Mouse (Mus musculus) liver, embryonic 13.5 days (tissue): ENCODE data around the gene Treml2. TPM values are rescaled to one million over a fixed set of nuclear protein-coding genes. Genes with fewer than 3 reads are reported as not detected.

Experiments
- ATAC-seq: fragments of 200-750 bp; cut with Nextera tagmentation; 2 replicates; pipeline ENCODE4 v1.8.0; 2017; ENCODE audit warnings: low read depth, mild to moderate bottlenecking, moderate number of reproducible peaks, moderate library complexity
- DNase-seq: peaks from one replicate; pipeline ENCODE4 v3.0.0; 2022
- H3K27ac ChIP-seq: fragments of 300-500 bp; sonication (generic); 2 replicates; pipeline ENCODE4 v1.5.1; 2015; ENCODE audit warnings: moderate library complexity, mild to moderate bottlenecking, inconsistent platforms
- H3K27me3 ChIP-seq: fragments of 300-500 bp; sonication (generic); 2 replicates; pipeline ENCODE4 v1.6.1; 2015; ENCODE audit warnings: mild to moderate bottlenecking, inconsistent platforms
- H3K36me3 ChIP-seq: fragments of 300-500 bp; sonication (generic); 2 replicates; pipeline ENCODE4 v1.6.1; 2015; ENCODE audit warnings: mild to moderate bottlenecking, inconsistent platforms
- H3K4me1 ChIP-seq: fragments of 300-500 bp; sonication (generic); replicated peaks from 2 replicates; pipeline ENCODE4 v1.6.1; 2015; ENCODE audit warnings: inconsistent platforms
- H3K4me2 ChIP-seq: fragments of 300-500 bp; sonication (generic); 2 replicates; pipeline ENCODE4 v1.6.1; 2015; ENCODE audit warnings: inconsistent platforms, mild to moderate bottlenecking, moderate library complexity
- H3K4me3 ChIP-seq: fragments of 300-500 bp; sonication (generic); replicated peaks from 2 replicates; pipeline ENCODE4 v1.5.1; 2015; ENCODE audit warnings: mild to moderate bottlenecking, inconsistent platforms
- H3K9ac ChIP-seq: fragments of 300-500 bp; sonication (generic); 2 replicates; pipeline ENCODE4 v1.6.1; 2015; ENCODE audit warnings: mild to moderate bottlenecking, inconsistent platforms
- H3K9me3 ChIP-seq: fragments of 300-500 bp; sonication (generic); replicated peaks from 2 replicates; pipeline ENCODE4 v1.6.1; 2016; ENCODE audit warnings: inconsistent platforms
- WGBS: fragments of 180-500 bp; shearing (Covaris S2); methylation state at CpG from one replicate; pipeline ENCODE4 v1.1.7; 2015; ENCODE audit not compliant: insufficient replicate concordance; 5-methylcytosine and 5-hydroxymethylcytosine counted together
- polyA plus RNA-seq: library from polyadenylated mRNA; unstranded; fragments of >200 nt; fragmentation: Nextera tagmentation; extraction: Ambion mirVana; gene quantifications from 2 replicates; pipeline ENCODE4 v1.2.1, GENCODE M21; 2015

The Treml2 gene
- polyA plus RNA-seq, 1 experiment from 2014 or later = 4.4 TPM

- Histone ChIP-seq H3K4me2 (no peak overlapping the region), H3K4me1 (peaks cover 40% of the 10 kb centered on the region), H3K4me3 (no peak overlapping the region), H3K27ac (no peak overlapping the region; the same call in 1 of the 2 replicates), H3K9me3 (no peaks in the 10 kb centered on the region), H3K9ac (no peak overlapping the region), H3K36me3 (no peaks in the 10 kb centered on the region), H3K27me3 (no peaks in the 10 kb centered on the region)
- no peak for DNase-seq
- ATAC-seq = no peak
- WGBS = 78% methylated on average over 6 of the region's 6 CpGs
These were observed 25.8 kb downstream of the Treml2 start for GRCm38 (mm10) chr17:48325093-48325492.

GRCm38 (mm10) chr17:48325638-48326037 lies 26.3 kb downstream of the Treml2 start:
- no peak for ATAC-seq
- no peak overlapping the region for H3K4me2 ChIP-seq

GRCm38 (mm10) chr17:48326656-48327055 lies 27.4 kb downstream of the Treml2 start:
- no peaks in the 10 kb centered on the region for H3K27me3 ChIP-seq
- no peak for ATAC-seq
- no peaks in the 10 kb centered on the region for H3K9me3 ChIP-seq
- no peak overlapping the region for H3K27ac ChIP-seq
- 74% methylated on average over 4 of the region's 4 CpGs for WGBS
- no peak for DNase-seq
- no peaks in the 10 kb centered on the region for H3K36me3 ChIP-seq
- peaks cover 28% of the 10 kb centered on the region for H3K4me1 ChIP-seq
- no peak overlapping the region for H3K4me3 ChIP-seq
- H3K4me2 ChIP-seq = no peak overlapping the region
- H3K9ac ChIP-seq = no peak overlapping the region

More at GRCm38 (mm10) chr17:48325638-48326037, 26.3 kb downstream of the Treml2 start:
- H3K9me3 ChIP-seq = no peaks in the 10 kb centered on the region
- H3K4me3 ChIP-seq = no peak overlapping the region
- H3K4me1 ChIP-seq = peaks cover 37% of the 10 kb centered on the region
- no peaks in the 10 kb centered on the region for H3K27me3 ChIP-seq
- H3K9ac ChIP-seq = no peak overlapping the region
- no peaks in the 10 kb centered on the region for H3K36me3 ChIP-seq
- 67% methylated on average over 11 of the region's 11 CpGs for WGBS
- no peak overlapping the region for H3K27ac ChIP-seq
- no peak for DNase-seq

DNA sequence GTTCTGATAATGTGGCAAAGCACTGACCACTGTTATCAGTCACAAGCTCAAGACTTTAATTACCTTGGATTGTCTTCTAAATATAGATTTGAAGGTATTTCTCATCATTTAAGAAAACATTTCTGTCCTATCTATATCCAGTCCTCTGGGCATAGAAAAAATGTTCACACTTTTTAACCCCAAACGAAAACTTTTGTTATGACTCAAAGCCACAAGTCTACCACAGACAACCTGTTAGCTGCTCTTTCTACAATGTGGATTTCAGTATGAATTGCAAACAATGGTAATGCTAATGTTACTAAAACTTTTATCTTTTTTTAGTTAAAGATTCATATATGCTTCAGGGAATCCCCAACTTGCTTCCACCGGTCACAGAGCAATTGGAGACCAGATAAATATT lies 33.2 kb downstream of the Treml2 start:
- no peak overlapping the region for H3K9ac ChIP-seq
- H3K27ac ChIP-seq = no peak overlapping the region
- H3K9me3 ChIP-seq = no peaks in the 10 kb centered on the region
- 71% methylated on average over 2 of the region's 2 CpGs for whole genome bisulfite sequencing
- H3K36me3 ChIP-seq = no peaks in the 10 kb centered on the region
- DNase-seq (no peak), ATAC-seq (no peak)
- no peak overlapping the region for H3K4me2 ChIP-seq
- no peaks in the 10 kb centered on the region for H3K27me3 ChIP-seq
- no peaks in the 10 kb centered on the region for H3K4me1 ChIP-seq
- H3K4me3 ChIP-seq = no peak overlapping the region

DNA sequence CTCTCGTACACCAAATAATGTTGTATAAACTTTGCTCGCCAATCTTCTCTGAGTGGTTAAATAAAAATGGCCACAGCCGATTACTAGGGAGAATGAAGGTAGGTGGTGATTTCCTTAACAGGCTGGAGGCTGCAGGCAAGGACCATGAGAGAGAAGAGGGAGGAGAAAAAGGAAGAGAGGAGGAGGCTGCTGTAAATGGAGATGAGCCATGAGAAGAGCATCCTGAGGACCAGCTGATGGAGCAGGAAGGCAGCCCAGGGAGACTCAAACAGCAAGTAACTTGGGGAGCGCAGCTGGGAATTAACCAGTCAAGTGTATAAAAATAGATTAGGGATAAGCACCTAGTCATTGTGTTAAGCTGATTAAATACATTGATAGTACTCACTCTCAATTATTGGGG lies 34.9 kb downstream of the Treml2 start:
- WGBS = 77% methylated on average over 4 of the region's 4 CpGs
- H3K27me3 ChIP-seq = no peaks in the 10 kb centered on the region
- no peak overlapping the region for H3K4me3 ChIP-seq
- H3K36me3 ChIP-seq = no peaks in the 10 kb centered on the region
- no peak overlapping the region for H3K27ac ChIP-seq
- H3K9me3 ChIP-seq = no peaks in the 10 kb centered on the region
- no peak overlapping the region for H3K9ac ChIP-seq
- H3K4me2 ChIP-seq = no peak overlapping the region
- DNase-seq (no peak), ATAC-seq (no peak)
- H3K4me1 ChIP-seq = no peaks in the 10 kb centered on the region

- no peak overlapping the region for H3K4me3 ChIP-seq
- no peak overlapping the region for H3K27ac ChIP-seq
- WGBS = 0% methylated on average over 6 of the region's 6 CpGs
- no peak overlapping the region for H3K9ac ChIP-seq
- ATAC-seq (peak; percentile 78), DNase-seq (peak; percentile 73)
- H3K4me2 ChIP-seq = no peak overlapping the region
- H3K27me3 ChIP-seq = no peaks in the 10 kb centered on the region
- H3K36me3 ChIP-seq = no peaks in the 10 kb centered on the region
- H3K9me3 ChIP-seq = no peaks in the 10 kb centered on the region
- peaks cover 10% of the 10 kb centered on the region for H3K4me1 ChIP-seq
These were observed 37.6 kb downstream of the Treml2 start for GRCm38 (mm10) chr17:48336857-48337256.

DNA sequence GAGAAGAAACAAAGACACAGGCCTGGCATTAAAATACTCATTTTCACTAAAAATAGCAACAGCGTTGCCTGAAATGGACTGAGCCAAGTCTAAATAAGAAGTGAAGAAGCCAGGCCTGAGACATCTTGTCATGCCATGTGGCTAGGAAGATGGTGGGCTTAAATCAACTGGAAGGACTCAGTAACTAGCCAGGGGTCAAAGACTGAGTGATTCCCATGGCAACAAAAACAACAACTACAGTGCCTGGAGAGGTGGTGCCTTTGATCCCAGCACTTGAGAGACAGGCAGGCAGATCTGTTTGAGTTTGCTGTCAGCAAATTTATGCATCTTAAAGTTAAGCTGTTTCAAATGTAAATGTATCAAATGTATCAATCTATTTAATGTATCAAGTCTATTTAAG lies 41.0 kb downstream of the Treml2 start:
- H3K4me2 ChIP-seq = no peak overlapping the region
- H3K36me3 ChIP-seq = no peaks in the 10 kb centered on the region
- H3K4me3 ChIP-seq = no peak overlapping the region
- H3K27me3 ChIP-seq = no peaks in the 10 kb centered on the region
- no peaks in the 10 kb centered on the region for H3K9me3 ChIP-seq
- 81% methylated on average over 1 of the region's 1 CpGs for WGBS
- H3K27ac ChIP-seq = no peak overlapping the region
- ATAC-seq = no peak
- H3K9ac ChIP-seq = no peak overlapping the region
- DNase-seq = no peak
- H3K4me1 ChIP-seq = peaks cover 16% of the 10 kb centered on the region

DNA sequence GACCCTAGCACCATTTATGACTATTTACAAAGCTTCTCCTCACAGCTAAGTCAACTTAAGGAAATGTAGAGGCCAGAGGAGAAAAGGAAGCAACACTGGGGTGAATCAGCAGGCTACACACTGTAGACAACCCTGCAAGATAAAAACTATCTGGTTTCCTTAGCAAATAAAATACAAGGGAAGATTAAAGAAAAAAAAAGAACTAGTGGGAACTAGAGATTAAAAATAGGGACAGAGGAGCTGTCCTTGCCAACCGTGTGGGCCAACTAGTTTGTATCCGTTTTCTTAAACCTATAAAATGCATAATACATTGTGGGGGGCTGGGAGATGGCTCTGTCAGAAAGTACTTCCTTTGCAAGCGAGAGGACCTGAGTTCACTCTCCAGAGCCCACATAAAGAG lies 42.6 kb downstream of the Treml2 start:
- DNase-seq = no peak
- no peaks in the 10 kb centered on the region for H3K27me3 ChIP-seq
- peak; percentile 68 for ATAC-seq
- H3K9me3 ChIP-seq = no peaks in the 10 kb centered on the region
- H3K9ac ChIP-seq = no peak overlapping the region
- peak overlapping the region; percentile 26; the same call in 1 of the 2 replicates for H3K27ac ChIP-seq
- H3K4me1 ChIP-seq = peaks cover 16% of the 10 kb centered on the region
- no peaks in the 10 kb centered on the region for H3K36me3 ChIP-seq
- H3K4me2 ChIP-seq = no peak overlapping the region
- 17% methylated on average over 3 of the region's 3 CpGs for WGBS
- H3K4me3 ChIP-seq = no peak overlapping the region

- Histone ChIP-seq H3K4me1 (peaks cover 16% of the 10 kb centered on the region), H3K9ac (no peak overlapping the region), H3K36me3 (no peaks in the 10 kb centered on the region), H3K9me3 (no peaks in the 10 kb centered on the region), H3K4me3 (no peak overlapping the region), H3K27ac (no peak overlapping the region), H3K27me3 (no peaks in the 10 kb centered on the region), H3K4me2 (no peak overlapping the region)
- 53% methylated on average over 2 of the region's 2 CpGs for WGBS
- ATAC-seq (no peak), DNase-seq (no peak)
These were observed 43.8 kb downstream of the Treml2 start for GRCm38 (mm10) chr17:48343065-48343464.

GRCm38 (mm10) chr17:48345824-48346223 lies 46.5 kb downstream of the Treml2 start:
- no peak overlapping the region for H3K9ac ChIP-seq
- no peaks in the 10 kb centered on the region for H3K9me3 ChIP-seq
- no peaks in the 10 kb centered on the region for H3K27me3 ChIP-seq
- H3K27ac ChIP-seq = no peak overlapping the region
- H3K36me3 ChIP-seq = no peaks in the 10 kb centered on the region
- peaks cover 16% of the 10 kb centered on the region for H3K4me1 ChIP-seq
- no peak overlapping the region for H3K4me3 ChIP-seq
- DNase-seq = no peak
- no peak for ATAC-seq
- 61% methylated on average over 4 of the region's 4 CpGs for WGBS
- no peak overlapping the region for H3K4me2 ChIP-seq

DNA sequence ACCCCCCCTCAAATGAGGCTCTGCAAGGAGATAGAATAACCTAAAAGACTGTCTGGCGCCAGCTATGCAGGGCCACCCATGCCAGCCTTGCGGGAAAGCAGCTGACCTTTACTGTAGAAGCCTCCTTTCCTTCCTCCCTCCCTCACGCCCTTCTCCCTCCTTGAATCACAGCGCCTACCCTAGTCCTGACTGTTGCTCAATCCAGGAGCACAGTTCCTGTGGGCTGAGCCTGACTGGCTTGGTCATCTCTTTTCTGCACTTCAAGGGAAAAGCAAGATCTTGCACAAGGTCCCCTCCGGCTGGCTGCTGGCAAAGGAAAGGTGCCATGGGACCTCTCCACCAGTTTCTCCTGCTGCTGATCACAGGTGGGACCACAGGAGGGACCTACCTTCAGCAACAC lies 46.9 kb downstream of the Treml2 start, which contains the start of gene Trem2:
TSS of gene Trem2 (plus strand) at position 171 of the 400 bp plus-strand sequence.
- H3K9me3 ChIP-seq = no peaks in the 10 kb centered on the region
- WGBS = 74% methylated on average over 5 of the region's 5 CpGs
- H3K36me3 ChIP-seq = no peaks in the 10 kb centered on the region
- H3K27ac ChIP-seq = no peak within 1 kb of the TSS
- no peaks in the 10 kb centered on the region for H3K27me3 ChIP-seq
- peaks cover 12% of the 10 kb centered on the region for H3K4me1 ChIP-seq
- H3K4me2 ChIP-seq = no peak within 1 kb of the TSS
- H3K4me3 ChIP-seq = no peak within 1 kb of the TSS
- no peak for DNase-seq
- no peak for ATAC-seq
- no peak within 1 kb of the TSS for H3K9ac ChIP-seq

DNA sequence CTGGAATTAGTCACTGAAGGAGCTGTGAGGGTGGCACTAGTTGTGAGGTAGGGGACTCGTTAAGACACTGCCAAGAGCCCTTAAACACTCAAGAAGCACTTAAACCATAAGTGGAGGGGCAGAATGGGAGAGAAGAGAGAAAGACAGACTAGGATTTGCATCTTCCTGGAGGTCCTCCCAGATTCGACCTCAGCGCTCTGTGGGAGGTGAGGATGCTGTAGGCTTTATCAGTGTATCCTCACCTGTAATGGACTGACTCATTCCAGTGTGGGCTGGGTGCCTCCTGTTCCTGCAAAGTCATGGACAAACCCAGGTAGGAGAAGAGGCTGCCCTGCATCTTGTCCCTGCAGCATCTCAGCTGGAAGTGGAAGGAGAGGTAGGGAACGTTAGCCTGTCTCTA lies 47.5 kb downstream of the Treml2 start:
- Histone ChIP-seq H3K36me3 (no peaks in the 10 kb centered on the region), H3K9ac (no peak overlapping the region), H3K9me3 (no peaks in the 10 kb centered on the region), H3K4me2 (no peak overlapping the region), H3K4me1 (peaks cover 6% of the 10 kb centered on the region), H3K4me3 (no peak overlapping the region), H3K27ac (no peak overlapping the region), H3K27me3 (no peaks in the 10 kb centered on the region)
- ATAC-seq (no peak), DNase-seq (no peak)
- WGBS = 56% methylated on average over 4 of the region's 4 CpGs
